Mouse (Mus musculus) central nervous system, embryonic 18 days (tissue): Measurements from ENCODE around the gene Lin7c. TPM values are rescaled to one million over a fixed set of nuclear protein-coding genes. Genes with fewer than 3 reads are reported as not detected.

Source experiments
- polyA plus RNA-seq: library from polyadenylated mRNA; depleted of rRNA; stranded (reverse); fragments of >200 nt; gene quantifications from 2 replicates; pipeline ENCODE4 v1.2.3, GENCODE M21; 2012; rRNA removed

Lin7c gene
- polyA plus RNA-seq: 78.7 and 80.8 TPM in 2 replicates

GRCm38 (mm10) chr2:109890597-109890996 is at the start of gene Lin7c:
Gene Lin7c, plus strand, starts transcription at chr2:109890853.

GRCm38 (mm10) chr2:109917496-109918413 is 27.1 kb downstream of the Lin7c start, which contains the start of gene Lgr4:
Gene Lgr4, plus strand, starts transcription at chr2:109917647.

Other genes with a start within 250 kb of the Lin7c start
- 2.5 and 3.7 TPM in 2 replicates for gene Bdnf, start 216.2 kb upstream of the Lin7c start, polyA plus RNA-seq
- gene Lgr4, start 26.8 kb downstream of the Lin7c start, polyA plus RNA-seq: 10.1 and 11.9 TPM in 2 replicates
- 26.7 and 27.1 TPM in 2 replicates for gene Ccdc34, start 127.0 kb downstream of the Lin7c start, polyA plus RNA-seq